Mouse (Mus musculus): ENCODE data around the gene Mcfd2. TPM values are rescaled to one million over a fixed set of nuclear protein-coding genes. Genes with fewer than 3 reads are reported as not detected.

Mcfd2 gene
- polyA plus RNA-seq, 1 experiment: 112 TPM

- no peak overlapping the region for H3K27ac ChIP-seq (ENCODE audit: insufficient read depth, low read length)
- TF ChIP-seq CTCF (IDR thresholded peaks at IDR 0.05; ENCODE audit: borderline replicate concordance, insufficient read depth, low read length) (no peak), POLR2A (IDR thresholded peaks at IDR 0.05; ENCODE audit: low read depth, low read length) (no peak)
- H3K4me3 ChIP-seq (ENCODE audit: insufficient read depth, low read length): no peak overlapping the region
- peaks cover 12% of the 10 kb centered on the region; the same call in 1 of the 2 replicates for H3K4me1 ChIP-seq (ENCODE audit: control insufficient read depth, insufficient read depth, low read length)
These were observed 19.6 kb downstream of the Mcfd2 start for GRCm38 (mm10) chr17:87246103-87246502.

DNA sequence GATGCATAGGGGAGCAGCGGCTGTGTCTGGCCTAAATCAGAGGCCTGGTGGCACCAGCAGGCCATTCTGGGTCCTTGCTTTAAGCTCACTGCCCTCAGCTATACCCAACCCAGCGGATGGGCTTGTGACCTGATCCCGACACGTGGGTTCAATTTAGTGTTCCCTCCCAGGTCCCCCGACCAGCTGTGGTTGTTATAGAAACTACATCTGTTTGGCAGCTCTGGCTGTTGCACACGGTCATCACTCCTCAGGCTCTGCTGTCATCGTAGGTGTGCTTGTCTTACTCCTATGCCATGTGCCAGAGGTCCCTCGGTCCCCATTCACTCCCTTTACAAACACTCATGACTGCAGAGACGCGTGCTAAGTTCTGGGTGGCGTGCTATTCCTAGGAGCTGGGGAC lies 27.9 kb downstream of the Mcfd2 start:
- Histone ChIP-seq H3K4me3 (ENCODE audit: insufficient read depth, low read length) (no peak overlapping the region), H3K27ac (ENCODE audit: insufficient read depth, low read length) (peak overlapping the region; percentile 28; the same call in 1 of the 2 replicates), H3K4me1 (ENCODE audit: control insufficient read depth, insufficient read depth, low read length) (no peaks in the 10 kb centered on the region)
- TF ChIP-seq POLR2A (IDR thresholded peaks at IDR 0.05; ENCODE audit: low read depth, low read length): no peak
- no peak for TF ChIP-seq CTCF (IDR thresholded peaks at IDR 0.05; ENCODE audit: borderline replicate concordance, insufficient read depth, low read length)

- Histone ChIP-seq H3K27ac (ENCODE audit: insufficient read depth, low read length) (peak overlapping the region; percentile 52), H3K4me3 (ENCODE audit: insufficient read depth, low read length) (no peak overlapping the region), H3K4me1 (ENCODE audit: control insufficient read depth, insufficient read depth, low read length) (no peaks in the 10 kb centered on the region)
- TF ChIP-seq CTCF (IDR thresholded peaks at IDR 0.05; ENCODE audit: borderline replicate concordance, insufficient read depth, low read length): no peak
- no peak for TF ChIP-seq POLR2A (IDR thresholded peaks at IDR 0.05; ENCODE audit: low read depth, low read length)
These were observed 28.7 kb downstream of the Mcfd2 start for GRCm38 (mm10) chr17:87236725-87237650.

GRCm38 (mm10) chr17:87235019-87235418 lies 30.7 kb downstream of the Mcfd2 start:
- H3K4me1 ChIP-seq (ENCODE audit: control insufficient read depth, insufficient read depth, low read length): no peaks in the 10 kb centered on the region
- no peak for TF ChIP-seq CTCF (IDR thresholded peaks at IDR 0.05; ENCODE audit: borderline replicate concordance, insufficient read depth, low read length)
- TF ChIP-seq POLR2A (IDR thresholded peaks at IDR 0.05; ENCODE audit: low read depth, low read length): no peak
- H3K4me3 ChIP-seq (ENCODE audit: insufficient read depth, low read length): no peak overlapping the region
- H3K27ac ChIP-seq (ENCODE audit: insufficient read depth, low read length): no peak overlapping the region

DNA sequence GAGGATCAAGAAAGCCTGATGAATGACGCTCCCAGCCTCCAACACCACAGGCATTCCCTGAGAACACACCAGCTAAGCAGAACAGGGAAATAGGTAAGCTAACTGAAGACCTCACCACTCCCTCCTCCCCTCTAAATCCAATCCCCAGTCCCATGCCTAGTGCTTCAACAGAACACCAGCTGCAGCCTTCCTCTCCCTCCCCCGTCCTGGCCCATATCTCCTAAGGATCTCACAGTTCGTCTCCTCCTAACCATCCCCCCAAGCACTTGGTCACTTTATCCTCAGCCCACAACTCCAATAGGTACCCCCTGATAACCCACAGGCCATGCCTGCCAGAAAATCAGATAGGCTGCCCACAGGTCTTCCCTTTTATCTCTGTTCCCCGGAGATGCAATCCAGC lies 37.9 kb downstream of the Mcfd2 start:
- H3K27ac ChIP-seq (ENCODE audit: insufficient read depth, low read length): no peak overlapping the region

GRCm38 (mm10) chr17:87226079-87226640 lies 39.6 kb downstream of the Mcfd2 start:
- TF ChIP-seq CTCF (IDR thresholded peaks at IDR 0.05; ENCODE audit: borderline replicate concordance, insufficient read depth, low read length) (no peak), POLR2A (IDR thresholded peaks at IDR 0.05; ENCODE audit: low read depth, low read length) (no peak)
- Histone ChIP-seq H3K27ac (ENCODE audit: insufficient read depth, low read length) (no peak overlapping the region), H3K4me1 (ENCODE audit: control insufficient read depth, insufficient read depth, low read length) (no peaks in the 10 kb centered on the region), H3K4me3 (ENCODE audit: insufficient read depth, low read length) (no peak overlapping the region)

More for the DNA sequence above, 37.9 kb downstream of the Mcfd2 start:
- H3K4me3 ChIP-seq (ENCODE audit: insufficient read depth, low read length): no peak overlapping the region
- no peaks in the 10 kb centered on the region for H3K4me1 ChIP-seq (ENCODE audit: control insufficient read depth, insufficient read depth, low read length)
- TF ChIP-seq POLR2A (IDR thresholded peaks at IDR 0.05; ENCODE audit: low read depth, low read length): no peak
- no peak for TF ChIP-seq CTCF (IDR thresholded peaks at IDR 0.05; ENCODE audit: borderline replicate concordance, insufficient read depth, low read length)

DNA sequence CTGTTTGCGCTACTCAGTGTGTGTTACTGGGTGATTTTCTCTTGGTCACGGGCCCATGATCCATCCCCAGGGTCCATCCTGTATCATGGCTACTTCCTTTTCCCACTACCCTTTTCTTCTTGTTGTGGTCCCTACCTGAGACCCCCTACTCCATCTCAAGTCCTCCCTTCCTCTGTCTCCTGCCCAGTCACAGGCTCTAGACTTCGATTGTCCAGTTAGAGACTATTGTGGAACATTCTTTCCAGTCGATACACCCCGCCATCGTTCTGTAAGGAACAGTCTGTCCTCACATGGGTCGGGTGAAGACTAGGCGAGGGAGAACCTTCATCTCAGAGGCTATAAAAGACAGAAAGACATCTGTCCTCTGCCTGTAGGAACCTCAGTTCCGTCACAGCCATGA lies 40.4 kb downstream of the Mcfd2 start:
- Histone ChIP-seq H3K4me1 (ENCODE audit: control insufficient read depth, insufficient read depth, low read length) (no peaks in the 10 kb centered on the region), H3K4me3 (ENCODE audit: insufficient read depth, low read length) (no peak overlapping the region), H3K27ac (ENCODE audit: insufficient read depth, low read length) (no peak overlapping the region)
- TF ChIP-seq POLR2A (IDR thresholded peaks at IDR 0.05; ENCODE audit: low read depth, low read length) (no peak), CTCF (IDR thresholded peaks at IDR 0.05; ENCODE audit: borderline replicate concordance, insufficient read depth, low read length) (no peak)

- no peak overlapping the region for H3K27ac ChIP-seq (ENCODE audit: insufficient read depth, low read length)
- no peaks in the 10 kb centered on the region for H3K4me1 ChIP-seq (ENCODE audit: control insufficient read depth, insufficient read depth, low read length)
- H3K4me3 ChIP-seq (ENCODE audit: insufficient read depth, low read length): no peak overlapping the region
- TF ChIP-seq CTCF (IDR thresholded peaks at IDR 0.05; ENCODE audit: borderline replicate concordance, insufficient read depth, low read length): no peak
- no peak for TF ChIP-seq POLR2A (IDR thresholded peaks at IDR 0.05; ENCODE audit: low read depth, low read length)
These were observed 41.3 kb downstream of the Mcfd2 start for GRCm38 (mm10) chr17:87224461-87224860.

- Histone ChIP-seq H3K4me1 (ENCODE audit: control insufficient read depth, insufficient read depth, low read length) (no peaks in the 10 kb centered on the region), H3K27ac (ENCODE audit: insufficient read depth, low read length) (no peak overlapping the region), H3K4me3 (ENCODE audit: insufficient read depth, low read length) (no peak overlapping the region)
- no peak for TF ChIP-seq CTCF (IDR thresholded peaks at IDR 0.05; ENCODE audit: borderline replicate concordance, insufficient read depth, low read length)
These were observed 46.3 kb downstream of the Mcfd2 start for GRCm38 (mm10) chr17:87219456-87219855.

- no peaks in the 10 kb centered on the region for H3K4me1 ChIP-seq (ENCODE audit: control insufficient read depth, insufficient read depth, low read length)
- no peak overlapping the region; the same call in 1 of the 2 replicates for H3K27ac ChIP-seq (ENCODE audit: insufficient read depth, low read length)
- no peak for TF ChIP-seq CTCF (IDR thresholded peaks at IDR 0.05; ENCODE audit: borderline replicate concordance, insufficient read depth, low read length)
- TF ChIP-seq POLR2A (IDR thresholded peaks at IDR 0.05; ENCODE audit: low read depth, low read length): no peak
- no peak overlapping the region for H3K4me3 ChIP-seq (ENCODE audit: insufficient read depth, low read length)
These were observed 51.2 kb downstream of the Mcfd2 start for GRCm38 (mm10) chr17:87214523-87214922.
